Mouse (Mus musculus): ENCODE data around the gene Rnf213.
"Not testable (repeated sequence)": the region's sequence is repeated elsewhere in the genome, so short reads cannot be mapped to it uniquely, and the experiment has no call there.

Rnf213 gene

DNA sequence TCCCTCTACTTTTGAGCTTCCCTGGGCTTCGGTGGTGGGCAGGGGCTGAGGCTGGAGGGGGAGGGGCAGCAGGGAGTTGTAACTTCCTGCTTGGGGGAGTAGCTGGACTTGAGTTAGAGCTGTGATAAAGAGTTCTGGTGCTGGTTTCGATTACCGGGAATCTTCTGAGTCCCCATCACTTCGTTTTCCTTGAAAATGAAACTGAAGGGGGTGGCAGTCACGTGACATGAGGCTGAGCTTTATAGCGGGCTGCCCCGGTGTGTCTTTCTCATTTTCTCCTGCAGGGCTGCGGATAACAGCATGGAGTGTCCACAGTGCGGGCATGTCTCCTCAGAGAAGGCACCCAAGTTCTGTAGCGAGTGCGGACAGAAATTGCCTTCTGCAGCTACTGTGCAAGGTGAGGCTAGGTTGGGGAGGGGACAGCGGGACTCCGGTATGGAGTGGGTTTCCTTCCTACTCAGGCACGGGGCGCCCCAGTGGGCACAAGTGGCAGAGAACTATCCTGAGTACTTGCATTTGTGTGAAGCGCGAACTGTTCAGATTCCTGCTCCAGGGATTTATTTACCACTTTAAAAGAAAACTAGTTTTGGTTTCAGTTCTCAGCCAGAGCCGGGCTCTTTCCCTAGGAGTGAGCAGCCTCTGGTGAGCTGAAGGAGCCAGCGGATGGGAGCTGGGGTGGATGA is at the start of gene Rnf213:
Gene Rnf213, plus strand, starts transcription at position 301 of the 683 bp plus-strand sequence.
- DNase-seq: peak; percentile 69

DNA sequence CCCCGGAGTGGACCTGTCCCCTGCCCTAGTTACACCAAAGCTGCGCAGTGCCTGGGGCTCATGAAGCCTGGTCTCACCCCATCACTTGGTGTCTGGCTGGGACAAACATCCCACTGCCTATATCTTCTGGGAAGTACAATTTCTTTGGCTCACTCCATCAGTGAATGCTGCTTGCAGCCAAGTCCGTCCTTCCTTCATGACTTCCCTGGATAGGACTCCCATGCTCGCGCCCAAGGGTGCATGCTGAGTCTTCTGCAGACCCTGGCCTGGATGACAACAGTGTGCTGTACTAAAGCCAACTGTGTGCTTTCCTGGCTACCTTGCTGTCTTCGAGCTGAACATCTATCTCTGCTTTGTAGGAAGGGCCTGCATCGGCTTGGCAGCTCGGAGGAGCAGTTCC is 48.7 kb upstream of the Rnf213 start:
- no peak for DNase-seq

DNA sequence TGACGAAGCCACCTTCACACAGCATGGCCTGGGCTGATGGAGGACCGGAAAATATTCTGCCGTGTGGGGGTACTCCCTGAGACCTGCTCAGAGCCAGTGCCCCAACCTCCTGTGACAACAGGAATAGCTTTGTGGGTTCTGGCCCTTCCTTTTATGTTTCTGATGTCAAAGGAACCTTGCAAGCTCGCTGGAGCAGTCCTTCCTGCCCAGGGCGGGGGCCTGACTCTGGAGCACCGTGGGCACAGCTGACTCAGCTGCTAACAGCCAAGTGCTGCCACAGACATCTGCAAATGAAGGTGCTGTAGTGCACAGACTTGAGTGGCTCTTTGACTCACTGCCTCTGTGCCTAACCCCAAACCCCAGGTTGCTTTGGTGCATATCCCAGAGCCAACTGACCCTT is 48.0 kb upstream of the Rnf213 start:
- DNase-seq: peak; percentile 36

DNA sequence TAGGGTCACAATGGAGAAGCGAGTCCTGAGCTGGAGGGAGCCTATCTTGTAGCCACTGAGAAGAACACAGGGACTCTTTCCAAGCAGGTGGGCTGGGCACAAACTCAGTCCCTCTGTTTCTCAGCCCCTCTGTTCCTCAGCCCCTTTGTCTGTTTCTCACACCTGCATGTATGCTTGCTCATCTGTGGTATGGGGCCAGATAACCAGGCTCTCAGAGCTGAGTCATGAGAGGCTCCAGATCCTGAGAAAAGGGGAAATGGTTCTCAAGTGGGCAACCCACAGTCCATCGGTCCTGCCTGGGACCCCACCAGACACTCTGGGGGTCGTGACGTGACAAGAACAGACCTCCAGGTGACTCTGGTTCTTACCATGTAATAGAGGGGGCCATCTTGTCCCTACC is 45.8 kb upstream of the Rnf213 start:
- no peak for DNase-seq

DNA sequence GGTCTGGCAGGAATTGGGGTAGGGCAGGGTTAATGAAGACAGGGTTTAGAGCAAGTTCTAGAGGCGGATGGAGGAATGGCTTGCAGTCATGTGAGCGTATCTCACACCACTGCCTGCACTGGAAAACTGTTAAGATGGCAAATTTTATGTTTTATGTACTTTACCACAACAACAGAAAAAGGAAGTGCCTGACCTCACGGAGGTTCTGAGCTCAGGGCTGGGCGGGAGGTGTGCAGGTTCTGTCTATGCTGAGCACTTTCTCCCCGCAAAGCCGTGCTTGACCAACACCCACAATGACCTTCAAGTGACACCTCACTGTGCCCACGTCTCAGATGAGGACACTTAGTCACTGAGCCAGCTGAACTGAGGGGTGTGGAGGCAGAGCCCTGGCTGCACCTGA is 40.8 kb upstream of the Rnf213 start:
- DNase-seq: no peak

DNA sequence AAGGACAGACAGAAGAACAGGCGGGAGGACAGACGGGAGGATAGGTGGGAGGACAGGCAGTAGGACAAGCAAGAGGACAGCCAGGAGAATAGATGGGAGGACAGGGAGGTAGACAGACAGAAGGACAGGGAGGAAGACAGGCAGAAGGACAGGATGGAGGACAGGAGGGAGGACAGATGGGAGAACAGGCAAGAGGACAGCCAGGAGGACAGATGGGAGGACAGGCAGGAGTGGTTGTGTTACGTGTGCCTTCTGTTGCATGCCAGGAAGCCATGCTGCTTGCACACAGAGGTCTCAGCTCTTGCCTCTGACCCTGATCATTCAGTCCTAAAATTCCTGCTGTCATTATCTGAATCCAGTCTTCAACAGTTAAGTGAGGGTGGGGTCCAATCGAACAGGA is 39.0 kb upstream of the Rnf213 start:
- no peak for DNase-seq

DNA sequence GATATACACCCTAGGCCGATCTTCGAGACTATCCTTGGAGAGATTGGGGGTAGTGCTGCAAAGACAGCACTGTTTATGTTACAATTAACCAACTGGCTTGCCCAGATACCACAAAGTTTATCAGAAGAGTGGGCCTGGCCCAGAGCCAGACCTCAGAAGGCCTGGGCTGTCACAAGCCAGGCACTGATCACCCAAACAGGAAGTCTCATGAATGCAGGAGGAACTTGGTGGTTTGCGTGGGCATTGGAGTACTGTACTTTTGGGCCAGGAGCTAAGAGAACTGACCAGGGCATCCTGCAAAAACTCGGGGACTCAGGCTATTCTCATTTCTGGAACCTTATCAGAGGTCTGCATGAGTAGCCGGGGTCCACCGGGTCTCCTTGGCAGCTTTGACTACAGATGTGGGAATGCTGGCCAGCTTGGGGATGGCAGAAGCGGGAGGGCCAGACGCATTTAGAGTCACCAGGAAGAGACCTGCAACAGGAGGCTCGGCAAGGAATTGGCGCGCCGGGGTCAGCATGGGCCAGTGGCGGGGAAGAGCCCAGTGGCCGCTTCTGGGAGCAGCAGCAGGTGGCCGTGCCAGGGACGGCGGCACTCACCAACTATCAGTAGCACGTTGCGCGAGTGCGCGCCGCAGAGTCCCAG is 38.0 kb upstream of the Rnf213 start:
- no peak for DNase-seq

DNA sequence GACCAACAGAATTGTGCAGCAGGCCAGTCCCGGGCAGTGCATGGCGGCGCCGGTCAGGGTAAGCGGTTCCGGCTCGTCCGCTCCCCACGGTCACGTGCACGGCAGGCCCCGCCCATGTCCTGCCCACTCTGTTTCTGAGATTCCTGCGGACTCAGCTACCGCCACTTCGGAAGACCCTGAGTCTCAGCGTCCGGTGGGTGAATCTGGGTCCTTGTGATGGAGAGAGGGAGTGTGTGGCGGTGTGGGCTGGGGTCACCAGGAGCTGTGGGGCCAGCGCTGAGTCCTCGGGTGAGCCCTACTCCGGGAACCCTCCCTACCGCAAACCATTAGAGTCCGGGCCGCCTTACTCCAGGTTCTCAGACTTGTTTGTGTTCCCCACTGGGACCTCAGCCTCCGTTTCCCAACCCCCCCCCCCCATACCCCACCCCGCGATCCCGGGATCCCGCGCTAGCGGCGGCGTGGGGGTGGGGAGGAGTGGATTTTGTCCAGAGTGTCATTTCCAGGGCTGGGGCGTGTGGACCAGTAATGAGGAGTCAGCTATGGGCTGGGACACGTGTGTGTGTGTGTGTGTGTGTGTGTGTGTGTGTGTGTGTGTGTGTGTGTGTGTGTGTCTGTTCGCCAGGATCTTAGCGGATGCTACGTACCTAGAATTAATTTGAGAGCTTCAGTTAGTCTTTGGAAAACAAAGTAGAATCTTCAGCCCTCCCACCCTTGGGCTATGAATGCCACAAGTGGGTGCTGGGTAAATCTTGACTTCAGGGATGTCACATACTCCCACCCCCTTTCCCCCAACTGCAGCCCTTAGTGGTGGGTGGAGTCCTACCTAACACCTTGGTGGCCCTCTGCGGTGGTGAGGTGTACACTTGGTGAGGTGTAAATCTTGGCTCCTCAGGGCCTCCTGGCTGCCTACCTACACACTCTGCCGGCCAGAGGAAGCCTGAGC is 37.2 kb upstream of the Rnf213 start, which contains the start of the genes Sgsh and Slc26a11:
Gene Sgsh, minus strand, starts transcription at position 94 of the 943 bp plus-strand sequence.
Gene Slc26a11, plus strand, starts transcription at position 115 of the 943 bp plus-strand sequence.
- peak; percentile 73 for DNase-seq

DNA sequence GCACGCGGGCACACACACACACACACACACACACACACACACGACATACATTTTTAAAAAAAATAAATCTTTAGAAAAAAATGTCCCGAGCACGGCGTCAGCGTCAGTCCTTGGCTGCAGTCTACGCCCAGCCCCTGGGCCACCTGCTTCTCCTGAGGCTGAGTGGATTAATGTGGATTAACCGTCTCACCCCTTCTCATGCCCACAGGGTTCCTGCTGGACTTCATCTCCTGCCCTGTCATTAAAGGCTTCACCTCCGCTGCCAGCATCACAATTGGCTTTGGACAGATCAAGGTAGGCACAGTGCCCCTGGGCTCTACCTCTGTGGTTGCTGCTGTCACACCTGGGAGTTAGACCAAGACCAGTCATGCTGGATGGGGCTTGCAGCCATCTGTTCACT is 33.8 kb upstream of the Rnf213 start:
- no peak for DNase-seq

DNA sequence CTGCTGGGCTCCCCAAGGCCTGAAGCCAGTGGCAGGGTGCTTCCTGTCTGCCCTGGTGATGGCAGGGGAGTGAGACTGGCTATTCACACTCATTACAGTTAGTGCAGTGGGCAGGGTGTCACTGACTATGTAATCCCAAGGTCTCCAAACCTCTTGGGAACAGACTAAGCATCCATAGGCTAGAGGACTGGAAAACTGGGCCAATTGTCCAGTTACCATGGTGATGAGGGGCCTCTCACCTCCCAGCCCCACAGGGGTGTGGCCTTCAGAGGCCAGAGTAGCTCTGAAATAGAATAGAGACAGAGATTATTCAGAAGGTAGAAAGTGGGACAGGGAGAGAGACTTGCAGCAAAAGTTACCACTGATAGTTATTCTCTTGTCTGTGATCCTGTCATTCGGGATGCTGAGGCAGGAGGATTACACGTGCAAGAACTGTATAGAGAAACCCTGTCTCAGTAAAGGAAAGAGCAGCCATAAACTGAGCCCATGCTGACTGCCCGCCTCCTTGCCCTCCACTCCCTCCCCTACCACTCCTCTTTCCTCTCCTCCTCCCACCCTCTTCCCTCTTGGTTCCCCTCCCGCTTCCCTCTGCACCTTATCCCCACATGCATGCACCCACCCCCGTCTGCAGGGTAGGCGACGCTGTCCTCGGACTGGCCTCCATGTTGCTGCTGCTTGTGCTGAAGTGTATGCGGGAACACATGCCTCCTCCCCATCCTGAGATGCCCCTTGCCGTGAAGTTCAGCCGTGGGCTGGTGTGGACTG is 29.9 kb upstream of the Rnf213 start:
- DNase-seq: peak; percentile 15

DNA sequence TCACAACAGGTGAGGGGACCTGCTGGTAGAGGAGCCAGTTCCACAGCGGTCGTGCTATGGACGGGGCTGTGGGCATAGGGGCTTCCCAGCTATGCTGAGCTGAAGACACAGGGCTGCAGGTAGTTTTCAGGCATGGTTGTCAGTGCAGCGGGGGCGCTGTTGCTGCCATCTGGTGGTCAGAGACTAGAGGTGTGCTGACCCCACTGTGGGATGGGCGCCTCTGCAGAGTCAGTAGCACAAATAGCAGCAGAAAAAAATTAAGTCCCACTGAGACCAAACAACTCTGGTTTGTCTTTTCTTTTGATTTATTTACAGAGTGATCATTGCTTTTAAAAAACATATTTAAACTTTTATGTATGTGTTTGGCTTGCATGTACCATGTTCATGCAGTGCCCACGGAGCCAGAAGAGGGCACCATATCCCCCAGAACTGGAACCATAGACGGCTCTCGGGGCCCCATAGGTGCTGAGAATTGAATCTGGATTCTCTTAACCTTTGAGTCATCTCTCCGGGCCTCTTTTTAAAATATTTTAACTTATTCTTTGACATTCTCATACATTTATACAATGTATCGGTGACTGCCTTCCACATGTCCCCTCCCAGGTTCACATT is 29.3 kb upstream of the Rnf213 start:
- DNase-seq: peak; percentile 78

DNA sequence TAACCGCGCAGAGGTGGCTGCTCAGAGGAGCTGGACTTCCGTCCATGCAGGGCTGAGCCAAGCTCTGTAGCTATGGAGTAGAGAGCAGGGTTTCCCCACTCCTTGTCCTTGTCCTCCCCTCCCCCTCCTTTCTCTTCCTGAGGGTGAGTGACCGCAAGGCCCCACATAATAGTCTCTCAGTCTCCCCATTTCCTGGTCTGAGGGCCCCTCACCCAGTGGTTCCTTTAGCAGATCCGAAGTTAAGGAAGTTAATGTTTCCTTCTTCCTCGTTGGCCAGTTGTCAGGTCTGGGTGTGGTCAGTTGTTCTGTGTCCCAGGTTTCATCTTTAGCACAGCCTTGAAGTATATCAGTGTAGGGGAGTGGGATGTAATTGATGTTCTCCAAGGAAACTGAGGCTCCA is 17.5 kb upstream of the Rnf213 start:
- no peak for DNase-seq

DNA sequence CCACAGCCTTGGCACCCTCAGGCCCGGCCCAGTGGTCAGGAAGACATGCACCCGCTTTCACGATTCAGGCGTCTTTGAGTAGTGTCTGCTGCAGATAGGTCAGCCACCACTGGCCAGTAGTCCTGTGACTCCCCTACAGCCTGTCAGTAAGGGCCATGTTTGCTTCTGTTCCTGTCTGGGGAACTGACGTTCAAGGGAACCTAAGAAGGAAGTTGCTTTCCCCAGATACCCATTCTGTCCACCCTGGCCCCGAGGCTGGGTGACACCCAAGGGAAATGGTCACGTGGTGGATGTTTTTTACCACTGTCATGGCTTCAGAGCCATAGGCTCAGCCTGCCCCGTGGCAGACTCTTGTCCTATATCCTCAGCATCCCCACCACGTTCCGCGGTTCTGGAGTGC is 15.6 kb upstream of the Rnf213 start:
- DNase-seq: no peak

DNA sequence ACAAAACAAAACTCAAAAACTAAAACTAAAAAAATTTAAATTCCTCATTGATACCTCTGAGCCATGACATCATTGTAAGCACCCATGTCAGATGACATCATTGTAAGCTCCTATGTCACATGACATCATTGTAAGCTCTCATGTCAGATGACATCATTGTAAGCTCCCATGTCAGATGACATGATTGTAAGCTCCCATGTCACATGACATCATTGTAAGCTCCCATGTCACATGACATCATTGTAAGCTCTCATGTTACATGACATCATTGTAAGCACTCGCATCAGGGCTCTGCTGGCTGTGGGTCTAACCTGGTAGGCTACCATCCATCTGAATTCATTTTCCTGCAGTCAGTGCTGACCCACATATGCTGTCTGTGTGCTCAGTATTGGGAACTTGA is 14.3 kb upstream of the Rnf213 start:
- DNase-seq: no peak

DNA sequence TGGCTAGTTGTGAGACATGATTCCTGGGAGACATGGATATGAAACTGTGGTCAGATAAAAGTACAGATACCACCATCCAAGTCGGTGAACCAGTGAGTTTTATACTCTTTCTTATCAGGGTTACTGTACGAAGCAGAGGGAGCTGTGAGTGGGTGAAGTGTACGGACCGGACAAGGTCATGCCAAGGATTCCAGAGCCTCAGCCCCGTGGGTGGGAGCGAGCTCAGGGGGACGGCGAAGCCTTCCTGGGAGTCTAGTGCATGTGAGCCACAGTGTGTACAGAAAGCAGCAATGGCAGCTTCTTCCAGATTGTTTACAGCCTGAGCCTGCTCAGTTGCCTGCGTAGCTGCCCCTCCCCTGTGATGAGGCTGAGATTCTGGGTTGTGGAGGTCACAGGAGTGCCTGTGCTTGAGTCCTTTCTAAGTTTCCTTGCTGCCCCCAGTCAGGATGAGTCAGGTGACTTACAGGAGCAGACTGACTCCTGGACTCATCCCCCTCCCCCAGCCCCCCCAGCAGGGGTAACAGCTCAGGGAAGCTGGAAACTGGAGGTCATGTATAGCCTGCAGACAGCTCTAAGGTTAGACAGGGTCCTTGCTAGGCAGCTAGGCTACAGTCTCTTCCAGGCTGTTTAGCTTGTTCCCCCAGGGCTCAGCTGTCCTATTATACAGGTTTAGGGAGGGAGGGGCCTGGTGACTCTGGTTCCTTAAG is 11.1 kb upstream of the Rnf213 start:
- no peak for DNase-seq

DNA sequence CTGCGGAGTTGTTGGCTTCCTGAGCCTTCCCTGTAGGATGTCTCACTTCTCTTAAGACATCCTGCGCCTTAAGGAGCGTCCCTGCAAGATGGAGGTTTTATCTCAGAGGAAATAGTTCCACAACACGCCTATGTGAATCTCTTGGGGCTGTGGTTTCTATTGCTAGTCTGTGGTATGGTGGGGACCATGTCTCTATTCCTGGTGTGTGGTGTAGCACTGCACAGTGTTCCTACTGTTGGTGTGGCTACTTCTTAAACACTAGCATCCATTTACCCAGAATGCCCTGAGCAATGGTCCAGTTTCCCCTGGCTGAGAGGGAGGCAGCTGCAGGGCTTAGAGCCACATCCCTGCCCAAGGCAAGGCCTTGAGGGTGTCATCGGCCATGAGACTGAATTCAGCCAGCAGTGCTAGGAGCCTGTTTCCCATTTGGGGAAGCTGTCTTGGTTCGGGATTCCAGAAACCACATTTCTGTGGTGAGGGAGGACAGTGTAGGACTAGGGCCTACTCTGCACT is 10.5 kb upstream of the Rnf213 start:
- no peak for DNase-seq

DNA sequence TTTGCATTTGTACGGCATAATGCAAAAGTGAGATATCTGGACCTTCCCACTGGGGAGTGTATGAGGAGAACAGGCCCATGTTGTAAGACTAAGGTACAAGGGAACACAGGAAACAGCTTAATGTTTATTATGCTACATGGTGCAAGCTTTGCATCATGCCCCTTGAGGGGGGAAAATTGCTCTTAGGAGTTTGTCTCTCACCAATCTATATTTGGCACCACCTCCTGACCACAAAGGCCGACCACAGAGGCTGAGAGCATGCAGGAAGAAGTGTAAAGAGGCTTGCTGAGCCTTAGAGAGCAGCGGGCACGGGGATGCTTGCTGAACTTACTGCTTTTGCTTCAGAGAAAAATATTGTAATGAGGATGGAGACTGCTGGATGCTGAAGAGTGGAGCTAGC is 8.0 kb upstream of the Rnf213 start:
- peak; percentile 77 for DNase-seq

DNA sequence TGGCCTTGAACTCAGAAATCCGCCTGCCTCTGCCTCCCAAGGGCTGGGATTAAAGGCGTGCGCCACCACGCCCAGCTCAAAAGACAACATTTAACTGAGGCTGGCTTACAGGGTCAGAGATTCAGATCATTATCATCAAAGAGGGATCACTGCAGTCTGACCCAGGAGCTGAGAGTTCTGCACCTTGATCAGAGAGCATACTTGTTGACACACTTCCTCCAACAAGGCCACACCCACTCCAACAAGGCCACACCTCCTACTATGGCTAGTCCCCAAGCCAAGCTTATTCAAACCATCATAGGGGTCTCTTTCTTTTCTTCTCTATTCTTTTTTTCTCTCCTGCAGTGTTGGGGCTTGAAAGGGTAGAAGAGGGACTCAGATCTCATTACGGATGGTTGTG is 6.6 kb upstream of the Rnf213 start:
- peak; percentile 32 for DNase-seq

DNA sequence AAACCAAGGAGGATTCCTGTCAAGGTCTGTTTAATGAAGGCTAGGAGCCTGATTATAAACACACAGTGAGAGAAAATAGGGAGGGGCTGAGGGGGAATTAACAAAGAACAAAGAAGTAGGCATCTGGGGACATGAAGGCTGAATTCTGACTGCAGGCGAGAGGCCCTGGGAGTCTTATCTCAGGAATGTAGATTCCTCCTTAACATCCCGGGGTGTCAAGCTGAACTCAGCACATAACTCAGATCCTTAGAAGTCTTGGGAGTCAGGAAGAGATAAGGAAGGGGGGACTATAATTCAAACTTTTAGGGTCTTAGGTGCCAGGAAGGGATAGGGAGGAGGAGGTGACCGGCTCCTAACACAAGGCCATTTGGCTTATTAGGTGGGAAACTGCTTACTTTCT is 5.6 kb upstream of the Rnf213 start:
- DNase-seq: not testable (repeated sequence)

DNA sequence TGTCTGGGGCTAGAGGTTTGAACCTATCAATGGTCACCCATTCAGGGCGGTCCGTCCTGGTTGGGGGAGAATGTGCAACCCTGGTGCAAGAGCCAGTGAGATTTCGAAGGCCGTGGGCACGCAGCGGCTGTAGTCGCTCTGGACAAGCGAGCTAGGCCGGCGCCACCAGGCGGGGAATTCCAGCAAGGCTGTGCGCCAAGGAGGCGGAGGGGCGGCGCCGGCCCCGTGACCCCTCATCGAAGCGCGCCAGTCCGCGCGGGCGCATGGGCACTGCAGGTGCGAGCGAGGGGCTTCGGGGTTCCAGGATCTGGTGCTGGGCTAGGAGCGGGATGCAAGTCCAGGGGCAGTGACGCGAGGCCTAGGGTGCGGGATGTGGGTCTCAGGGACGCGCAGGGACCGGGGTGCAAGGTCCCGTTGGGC is 3.0 kb upstream of the Rnf213 start:
- DNase-seq: peak; percentile 48

All from thymus, postnatal 14 days (tissue).